Mouse (Mus musculus): ENCODE measurements at regions not wholly inside any gene's neighbourhood (a gene's known extent, or its start where the extent isn't known, plus 50 kb on each side); places are given as distances from the start of the nearest gene placed in this dataset.

GRCm38 (mm10) chr2:63405405-63405804, 221.3 kb upstream of the Kcnh7 start:
- in situ Hi-C loops (cut with MboI; ENCODE audit: low pct_unique_long_range_greater_than_20kb in 1 of 2, low sequenced_read_pairs in 2 of 2, unreplicated experiment in 1 of 2), result no loop called here
